Mouse (Mus musculus) kidney, embryonic 15.5 days (tissue): ENCODE measurements around the gene Lgals7. TPM values are rescaled to one million over a fixed set of nuclear protein-coding genes. Genes with fewer than 3 reads are reported as not detected.
A peak's percentile ranks its signal among the peaks of the same experiment; 100 is the strongest.

Source experiments
- ATAC-seq: fragments of 200-750 bp; cut with Nextera tagmentation; replicated peaks from 2 replicates; pipeline ENCODE4 v1.8.0; 2017; ENCODE audit warnings: moderate TSS enrichment; ENCODE audit not compliant: low FRiP score
- H3K27ac ChIP-seq: fragments of 300-500 bp; sonication (generic); 2 replicates; pipeline ENCODE4 v1.5.1; 2015; ENCODE audit warnings: mild to moderate bottlenecking, inconsistent platforms
- H3K27me3 ChIP-seq: fragments of 300-500 bp; sonication (generic); 2 replicates; pipeline ENCODE4 v1.6.1; 2015; ENCODE audit warnings: inconsistent platforms
- H3K36me3 ChIP-seq: fragments of 300-500 bp; sonication (generic); 2 replicates; pipeline ENCODE4 v1.6.1; 2015; ENCODE audit warnings: inconsistent platforms
- H3K4me1 ChIP-seq: fragments of 300-500 bp; sonication (generic); 2 replicates; pipeline ENCODE4 v1.6.1; 2015; ENCODE audit warnings: inconsistent platforms
- H3K4me2 ChIP-seq: fragments of 300-500 bp; sonication (generic); 2 replicates; pipeline ENCODE4 v1.6.1; 2015; ENCODE audit warnings: moderate library complexity, mild to moderate bottlenecking, inconsistent platforms
- H3K4me3 ChIP-seq: fragments of 300-500 bp; sonication (generic); replicated peaks from 2 replicates; pipeline ENCODE4 v1.5.1; 2015; ENCODE audit warnings: mild to moderate bottlenecking, inconsistent platforms
- H3K9ac ChIP-seq: fragments of 300-500 bp; sonication (generic); 2 replicates; pipeline ENCODE4 v1.6.1; 2015; ENCODE audit warnings: mild to moderate bottlenecking, inconsistent platforms
- H3K9me3 ChIP-seq: fragments of 300-500 bp; sonication (generic); replicated peaks from 2 replicates; pipeline ENCODE4 v1.6.1; 2016; ENCODE audit warnings: inconsistent platforms
- whole genome bisulfite sequencing: fragments of 180-500 bp; shearing (Covaris S2); methylation state at CpG from one replicate; pipeline ENCODE4 v1.1.7; 2015; ENCODE audit warnings: mixed read lengths; 5-methylcytosine and 5-hydroxymethylcytosine counted together
- polyA plus RNA-seq: library from polyadenylated mRNA; unstranded; fragments of >200 nt; fragmentation: Nextera tagmentation; extraction: Ambion mirVana; gene quantifications from 2 replicates; pipeline ENCODE4 v1.2.1, GENCODE M21; 2015

Gene Lgals7
- polyA plus RNA-seq, 1 experiment from 2014 or later, result 1.9 TPM

DNA sequence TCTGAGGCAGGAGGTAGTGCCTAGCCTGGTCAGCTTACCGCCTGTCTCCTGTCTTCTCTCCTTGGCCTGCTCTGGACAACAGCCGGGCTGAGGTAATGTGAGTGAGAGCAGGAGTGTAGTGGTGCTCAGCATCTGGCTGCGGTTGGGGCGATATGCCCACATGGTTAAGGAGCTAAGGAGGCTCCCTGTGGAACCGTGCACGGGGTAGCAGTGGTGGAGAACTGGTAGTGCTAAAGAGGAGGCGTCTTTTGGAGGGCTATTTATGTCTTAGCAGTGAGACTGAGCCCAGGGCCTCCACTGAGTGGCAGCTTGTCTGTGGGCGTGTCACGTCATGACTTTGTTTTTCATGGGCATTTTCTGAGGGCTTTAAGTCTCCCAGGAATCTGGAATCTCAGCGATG lies 40.1 kb downstream of the Lgals7 start:
- no peak overlapping the region for H3K4me2 ChIP-seq
- WGBS, result 87% methylated on average over 10 of the region's 10 CpGs
- H3K36me3 ChIP-seq, result peaks cover 100% of the 10 kb centered on the region
- no peak overlapping the region for H3K9ac ChIP-seq
- no peaks in the 10 kb centered on the region for H3K27me3 ChIP-seq
- ATAC-seq, result 0 out of 2 replicates have a peak, but pooled peaks have one; percentile 58
- H3K4me3 ChIP-seq, result no peak overlapping the region
- H3K9me3 ChIP-seq, result no peaks in the 10 kb centered on the region
- no peak overlapping the region for H3K27ac ChIP-seq
- H3K4me1 ChIP-seq, result no peaks in the 10 kb centered on the region

GRCm38 (mm10) chr7:28907195-28907594 lies 43.5 kb downstream of the Lgals7 start:
- WGBS, result 93% methylated on average over 5 of the region's 5 CpGs
- ATAC-seq, result no peak
- Histone ChIP-seq H3K36me3 (peaks cover 100% of the 10 kb centered on the region), H3K9me3 (no peaks in the 10 kb centered on the region), H3K4me3 (no peak overlapping the region), H3K27ac (no peak overlapping the region), H3K9ac (no peak overlapping the region), H3K4me1 (peaks cover 12% of the 10 kb centered on the region), H3K4me2 (no peak overlapping the region), H3K27me3 (no peaks in the 10 kb centered on the region)

DNA sequence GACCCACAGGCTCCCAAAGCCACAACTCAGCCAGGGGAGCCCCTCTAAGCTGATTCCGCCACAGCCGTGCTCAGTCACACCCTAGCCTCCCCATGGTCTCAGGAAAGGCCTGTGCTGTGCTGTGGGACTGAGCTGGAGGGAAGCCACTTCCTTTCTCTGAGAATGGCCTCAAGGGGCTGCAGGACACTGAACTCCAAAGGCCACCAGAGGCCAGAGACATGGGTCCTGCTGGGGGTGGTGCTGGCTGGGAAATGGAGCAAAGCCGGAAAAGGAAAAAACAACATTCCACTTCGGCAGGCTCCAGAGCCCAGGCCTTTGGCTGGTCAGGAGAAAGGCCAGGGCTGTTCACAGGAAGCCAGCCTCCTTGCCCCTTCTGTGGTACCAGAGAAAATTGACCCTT lies 48.0 kb downstream of the Lgals7 start:
- Histone ChIP-seq H3K36me3 (peaks cover 100% of the 10 kb centered on the region), H3K4me2 (no peak overlapping the region), H3K4me1 (peaks cover 19% of the 10 kb centered on the region), H3K27me3 (no peaks in the 10 kb centered on the region), H3K9ac (no peak overlapping the region), H3K27ac (peak overlapping the region; percentile 82), H3K9me3 (no peaks in the 10 kb centered on the region), H3K4me3 (no peak overlapping the region)
- peak; percentile 67; the same call in 1 of the 2 replicates for ATAC-seq
- 48% methylated on average over 4 of the region's 4 CpGs for WGBS

- peak overlapping the region; percentile 82 for H3K27ac ChIP-seq
- H3K4me1 ChIP-seq, result peaks cover 33% of the 10 kb centered on the region
- 74% methylated on average over 11 of the region's 11 CpGs for WGBS
Observed at GRCm38 (mm10) chr7:28913171-28913570, 49.5 kb downstream of the Lgals7 start.

More at GRCm38 (mm10) chr7:28913171-28913570, 49.5 kb downstream of the Lgals7 start:
- Histone ChIP-seq H3K9me3 (no peaks in the 10 kb centered on the region), H3K4me3 (no peak overlapping the region), H3K36me3 (peaks cover 100% of the 10 kb centered on the region), H3K4me2 (no peak overlapping the region), H3K27me3 (no peaks in the 10 kb centered on the region), H3K9ac (no peak overlapping the region)
- ATAC-seq, result no peak

Other genes starting within 250 kb of the Lgals7 start
- not detected in 2 replicates for gene Acp7, start 232.5 kb upstream of the Lgals7 start, polyA plus RNA-seq
- 5.4 and 9.1 TPM in 2 replicates for gene Fbxo27, start 171.0 kb upstream of the Lgals7 start, polyA plus RNA-seq
- 8.2 and 9.2 TPM in 2 replicates for gene Fbxo17, start 147.0 kb upstream of the Lgals7 start, polyA plus RNA-seq
- 144 and 152 TPM in 2 replicates for gene Mrps12, start 122.0 kb upstream of the Lgals7 start, polyA plus RNA-seq
- 30.0 and 30.8 TPM in 2 replicates for gene Sars2, start 121.9 kb upstream of the Lgals7 start, polyA plus RNA-seq
- gene Ccer2, start 107.7 kb upstream of the Lgals7 start, polyA plus RNA-seq, result not detected in 2 replicates
- 57.2 and 67.6 TPM in 2 replicates for gene Sirt2, start 97.1 kb upstream of the Lgals7 start, polyA plus RNA-seq
- gene Nfkbib, start 96.3 kb upstream of the Lgals7 start, polyA plus RNA-seq, result 41.6 and 45.2 TPM in 2 replicates
- 6.2 and 7.4 TPM in 2 replicates for gene Rinl, start 74.9 kb upstream of the Lgals7 start, polyA plus RNA-seq
- 264 and 265 TPM in 2 replicates for gene Hnrnpl, start 55.3 kb upstream of the Lgals7 start, polyA plus RNA-seq
- 154 and 164 TPM in 2 replicates for gene Ech1, start 38.6 kb upstream of the Lgals7 start, polyA plus RNA-seq
- 12.0 and 32.1 TPM in 2 replicates for gene Lgals4, start 30.0 kb upstream of the Lgals7 start, polyA plus RNA-seq
- gene Capn12, start 17.6 kb downstream of the Lgals7 start, polyA plus RNA-seq, result 0.36 and 0.64 TPM in 2 replicates
- gene Actn4, start 98.5 kb downstream of the Lgals7 start, polyA plus RNA-seq, result 288 and 312 TPM in 2 replicates
- 401 and 402 TPM in 2 replicates for gene Eif3k, start 118.0 kb downstream of the Lgals7 start, polyA plus RNA-seq
- gene Map4k1, start 118.2 kb downstream of the Lgals7 start, polyA plus RNA-seq, result 9.0 and 9.6 TPM in 2 replicates